Mouse (Mus musculus) thymus, adult 18-20 months (tissue): ENCODE measurements around the gene Reep3.
A peak's percentile ranks its signal among the peaks of the same experiment; 100 is the strongest.

Experiments
- DNase-seq, 2 experiments: peaks; one replicate each; pipeline ENCODE4 v3.0.0; 2022; ENCODE audit warnings: mixed read lengths in 2 of 2

The Reep3 gene

DNA sequence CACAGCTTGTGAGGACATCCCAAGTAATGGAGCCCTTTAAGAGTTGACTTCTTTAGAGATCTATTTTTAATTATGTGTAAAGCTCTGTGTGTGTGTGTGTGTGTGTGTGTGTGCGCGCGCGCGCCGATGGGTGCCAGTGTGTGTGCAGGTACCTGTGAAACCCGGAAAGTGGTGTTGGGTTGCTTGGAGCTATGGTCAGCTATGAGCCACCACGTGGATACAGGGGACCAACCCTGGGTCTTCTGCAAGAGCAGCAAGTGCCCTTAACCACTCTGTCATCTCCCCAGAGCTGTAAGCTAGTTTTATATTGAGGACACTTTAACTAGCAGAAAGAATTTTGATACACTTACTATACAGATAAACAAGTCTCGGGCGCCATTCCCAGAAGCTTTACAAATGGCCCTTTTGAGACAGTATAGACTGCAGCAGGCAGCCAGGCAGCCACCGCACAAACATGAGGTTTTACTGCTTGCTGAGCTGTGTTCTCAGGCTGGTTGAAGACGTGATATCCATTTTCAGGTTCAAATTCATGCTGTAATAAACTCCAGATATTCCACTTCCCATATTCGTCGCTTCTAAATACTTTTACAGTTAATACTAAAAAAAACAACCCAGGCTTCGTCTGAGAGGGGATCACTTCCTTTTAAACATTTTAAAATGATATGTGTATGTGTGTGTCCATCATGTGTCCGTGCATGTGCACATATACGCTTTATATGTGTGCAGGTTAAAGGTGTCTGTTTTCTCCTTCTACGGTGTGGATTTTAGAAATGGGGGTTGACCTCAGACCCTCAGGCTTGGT lies 15.3 kb downstream of the Reep3 start:
- no peak for DNase-seq

GRCm38 (mm10) chr10:67079030-67079429 lies 17.7 kb downstream of the Reep3 start:
- DNase-seq: no peak

- no peak for DNase-seq
Measured at GRCm38 (mm10) chr10:67075931-67076878, 20.5 kb downstream of the Reep3 start.

- no peak for DNase-seq
Measured at GRCm38 (mm10) chr10:67073577-67073976, 23.2 kb downstream of the Reep3 start.

- no peak for DNase-seq
Measured at GRCm38 (mm10) chr10:67072600-67072999, 24.1 kb downstream of the Reep3 start.

DNA sequence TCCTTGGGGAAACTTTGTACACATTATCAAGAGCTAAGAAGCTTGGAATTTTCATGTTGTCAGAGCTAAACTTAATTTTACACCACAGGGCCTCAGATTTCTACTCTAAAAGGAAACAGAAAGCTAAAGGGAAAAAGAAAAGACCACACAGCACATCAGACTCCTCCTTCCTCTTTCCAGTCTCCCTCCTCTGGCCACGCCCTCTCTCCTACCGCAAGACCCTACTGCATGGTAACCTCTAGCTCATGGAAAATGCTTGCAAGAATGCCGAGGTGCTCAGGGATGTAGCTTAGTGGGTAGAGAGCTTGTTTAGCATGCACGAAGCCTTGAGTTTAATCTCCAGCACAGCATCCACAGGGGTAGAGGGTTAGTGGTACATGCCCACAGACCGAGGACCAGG lies 24.9 kb downstream of the Reep3 start:
- DNase-seq: peak in 1 of 2 experiments; percentile 28

DNA sequence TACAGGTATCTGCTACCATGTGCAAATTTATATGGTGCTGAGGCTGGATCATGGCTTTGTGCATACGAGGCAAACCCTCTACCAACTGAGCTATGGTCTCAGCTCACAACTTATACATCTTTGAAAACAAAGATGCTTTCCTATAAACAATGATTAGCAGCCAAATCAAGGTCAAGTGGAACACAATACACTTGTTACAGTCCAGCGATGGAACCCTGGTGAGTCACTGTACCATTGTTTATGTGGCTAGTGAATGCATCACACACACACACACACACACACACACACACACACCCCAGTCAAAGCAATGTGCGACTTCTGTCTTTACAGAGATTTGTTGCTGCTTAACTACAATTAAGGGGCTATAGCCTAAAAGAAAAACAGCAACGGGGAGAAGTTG lies 25.4 kb downstream of the Reep3 start:
- no peak for DNase-seq

DNA sequence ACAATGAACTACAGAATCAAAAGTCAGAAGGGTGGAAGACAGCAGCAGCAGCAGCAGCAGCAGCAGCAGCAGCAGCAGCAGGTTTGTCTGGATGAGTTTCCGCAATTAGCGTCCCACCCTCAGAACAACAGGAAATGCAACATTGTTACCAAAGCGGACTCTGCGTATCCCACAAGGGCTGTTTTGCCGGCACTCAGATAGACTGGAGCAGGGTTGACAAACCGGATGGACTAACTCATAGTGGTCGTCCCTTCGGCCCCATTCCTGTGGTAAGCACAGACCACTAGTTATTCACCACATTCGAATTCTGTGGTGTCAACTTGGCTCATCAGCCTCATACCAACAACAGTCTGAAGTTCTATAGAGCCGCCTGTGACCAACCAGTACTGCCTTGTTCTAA lies 27.7 kb downstream of the Reep3 start:
- DNase-seq: no peak

- DNase-seq: no peak
Measured at GRCm38 (mm10) chr10:67066421-67066820, 30.3 kb downstream of the Reep3 start.

GRCm38 (mm10) chr10:67065927-67066326 lies 30.8 kb downstream of the Reep3 start:
- no peak for DNase-seq

DNA sequence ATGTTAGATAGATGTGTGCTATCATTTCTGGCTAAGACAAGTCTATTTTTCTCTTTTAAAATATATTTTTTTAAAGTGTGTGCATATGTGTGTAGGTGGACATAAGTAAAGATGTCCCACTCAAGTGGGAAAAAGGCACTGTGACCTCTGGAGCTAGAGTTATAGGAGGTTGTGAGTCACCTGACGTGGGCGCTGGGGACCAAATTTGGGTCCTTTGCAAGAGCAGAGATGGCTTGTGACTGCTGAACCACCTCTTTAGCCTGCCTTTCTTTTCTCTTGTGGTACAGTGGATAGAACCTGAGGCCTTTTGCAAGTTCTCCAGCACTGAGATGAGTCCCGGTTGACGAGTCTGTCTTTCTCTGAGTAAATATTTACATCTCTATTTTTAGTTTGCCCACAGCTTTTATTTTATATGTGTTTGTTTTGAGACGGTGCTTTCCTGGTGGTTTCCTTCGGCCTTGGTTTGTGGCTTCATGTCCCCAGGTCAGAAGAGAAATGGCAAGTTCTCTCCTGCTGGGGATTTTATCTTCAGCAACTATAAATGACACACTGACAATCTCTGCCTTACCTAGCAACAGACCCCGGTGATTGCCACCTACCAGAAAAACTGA lies 31.4 kb downstream of the Reep3 start:
- no peak for DNase-seq

DNA sequence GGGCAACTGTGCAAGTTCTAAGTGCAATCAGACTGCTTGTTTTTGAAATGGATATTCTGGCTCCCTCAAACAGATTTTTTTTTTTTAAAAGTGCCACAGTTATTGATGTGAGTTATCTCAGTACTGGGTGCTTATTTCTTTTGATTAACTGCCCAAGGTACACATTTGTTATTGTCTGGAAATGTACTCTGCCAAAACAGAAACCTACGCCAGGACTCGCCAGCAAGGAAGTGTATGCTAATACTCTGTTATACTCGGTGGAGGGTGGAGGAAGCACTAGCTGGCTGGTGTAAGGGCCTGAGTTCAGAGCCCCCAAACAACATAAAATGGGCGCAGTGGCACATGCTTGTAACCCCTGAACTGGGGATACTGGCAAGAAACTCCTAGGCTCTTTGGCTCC lies 34.9 kb downstream of the Reep3 start:
- no peak for DNase-seq

- no peak for DNase-seq
Measured at GRCm38 (mm10) chr10:67061367-67061801, 35.4 kb downstream of the Reep3 start.

GRCm38 (mm10) chr10:67058702-67059101 lies 38.0 kb downstream of the Reep3 start:
- DNase-seq: no peak

DNA sequence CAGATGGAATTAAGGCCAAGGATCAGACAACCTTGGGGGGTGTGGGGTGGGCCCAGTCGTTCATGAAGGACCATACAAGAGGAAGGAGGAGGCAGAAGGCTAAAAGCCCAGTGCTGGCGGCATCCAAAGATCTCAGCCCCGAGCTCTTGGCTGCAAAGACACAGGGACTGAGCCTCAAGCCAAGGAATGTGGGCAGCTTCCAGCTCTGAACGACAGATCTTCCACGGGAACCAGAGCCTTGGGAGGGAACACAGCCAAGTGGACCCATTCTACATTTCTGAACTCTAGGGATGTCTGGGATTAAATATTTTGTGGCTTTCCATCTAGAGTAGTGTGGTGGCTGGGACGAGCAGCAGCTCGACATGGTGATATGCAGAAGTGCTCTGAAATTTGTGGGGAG lies 38.4 kb downstream of the Reep3 start:
- no peak for DNase-seq

- DNase-seq: no peak
Measured at GRCm38 (mm10) chr10:67057696-67058095, 39.0 kb downstream of the Reep3 start.

DNA sequence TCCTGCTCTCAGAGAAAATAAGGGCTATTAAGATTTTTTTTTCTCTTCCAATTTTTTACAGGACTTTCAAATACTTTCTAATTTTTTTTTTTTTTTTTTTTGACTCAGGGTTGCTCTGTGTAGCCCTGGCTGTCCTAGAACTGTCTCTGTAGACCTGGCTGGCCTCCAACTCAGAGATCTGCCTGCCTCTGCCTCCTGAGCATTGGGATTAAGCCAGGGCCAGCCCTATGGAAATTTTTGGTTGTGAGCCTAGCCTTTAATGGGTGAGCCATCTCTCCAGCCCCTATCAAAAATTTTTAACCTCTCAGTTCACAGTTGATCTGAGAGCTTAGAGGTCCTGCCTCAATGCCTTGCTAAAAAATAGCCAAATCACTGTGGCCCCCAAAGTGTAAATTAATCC lies 39.5 kb downstream of the Reep3 start:
- DNase-seq: no peak

GRCm38 (mm10) chr10:67055867-67056856 lies 40.6 kb downstream of the Reep3 start:
- DNase-seq: no peak

DNA sequence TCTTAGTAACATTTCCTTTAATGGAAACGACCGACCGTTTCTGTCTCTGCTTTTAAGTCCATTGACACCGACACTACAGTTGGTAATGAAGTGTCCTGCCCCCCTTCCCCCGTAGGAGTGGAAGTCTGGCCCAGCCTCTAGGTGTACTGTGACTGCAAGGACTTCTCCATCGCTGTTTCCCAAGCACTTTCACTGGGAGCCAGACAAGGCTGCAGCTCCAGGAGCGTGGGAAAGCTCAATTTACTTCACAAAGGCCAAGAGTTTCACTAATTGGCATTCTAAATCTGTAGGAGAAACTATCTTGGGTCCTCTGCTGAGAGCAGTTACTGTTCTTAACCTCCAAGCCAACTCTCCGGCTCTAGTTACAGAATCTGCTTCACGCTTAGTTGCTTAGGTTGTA lies 43.3 kb downstream of the Reep3 start:
- no peak for DNase-seq

GRCm38 (mm10) chr10:67052429-67052828 lies 44.3 kb downstream of the Reep3 start:
- DNase-seq: no peak

DNA sequence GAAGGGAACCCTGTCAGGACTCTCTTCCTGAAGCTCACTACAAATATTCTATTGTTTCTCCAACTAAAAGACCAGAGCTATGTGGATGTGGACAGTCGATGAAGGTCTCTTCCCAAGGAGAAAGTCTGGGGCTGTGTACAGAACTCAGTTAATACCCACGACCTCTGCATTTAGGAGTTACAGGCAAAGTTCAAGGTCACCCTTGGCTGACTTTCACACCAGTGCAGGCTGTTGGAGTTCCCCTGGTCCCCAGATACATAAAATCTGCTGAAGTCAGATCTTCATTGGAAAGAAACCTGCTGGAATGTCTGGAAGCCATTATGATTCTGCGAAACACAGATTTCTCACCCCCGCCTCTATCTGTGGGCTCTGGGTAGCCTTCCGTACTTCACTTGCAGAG lies 45.3 kb downstream of the Reep3 start:
- DNase-seq: no peak

DNA sequence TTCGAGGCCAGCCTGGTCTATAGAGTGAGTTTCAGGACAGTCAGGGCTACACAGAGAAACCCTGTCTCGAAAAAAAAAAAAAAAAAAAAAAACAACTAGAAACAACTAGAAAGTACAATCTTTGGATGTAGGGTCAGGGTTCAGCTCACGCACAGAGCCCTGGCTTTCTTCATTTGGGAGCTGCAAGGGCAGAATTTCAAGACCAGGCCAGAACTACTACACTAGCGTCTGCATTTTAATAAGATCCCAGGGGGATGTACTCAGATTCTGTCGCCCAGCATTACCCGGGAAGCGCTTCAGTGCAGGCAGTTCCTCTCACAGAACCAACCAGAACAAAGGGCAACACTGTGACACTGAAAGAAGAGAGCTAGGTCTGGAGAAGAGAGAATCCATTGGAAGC lies 46.0 kb downstream of the Reep3 start:
- DNase-seq: no peak
